Mouse (Mus musculus): ENCODE measurements around the gene Gm20479.
A peak's percentile ranks its signal among the peaks of the same experiment; 100 is the strongest.

Gm20479 gene

GRCm38 (mm10) chr7:27334405-27334911 is 22.8 kb downstream of the Gm20479 start:
- DNase-seq (ENCODE audit: low read depth): no peak

GRCm38 (mm10) chr7:27333316-27333941 is 23.8 kb downstream of the Gm20479 start:
- peak; percentile 32 for DNase-seq (ENCODE audit: low read depth)

- DNase-seq (ENCODE audit: low read depth): peak; percentile 91
Observed at GRCm38 (mm10) chr7:27332353-27333199, 24.6 kb downstream of the Gm20479 start.

- peak; percentile 38 for DNase-seq (ENCODE audit: low read depth)
Observed at GRCm38 (mm10) chr7:27331854-27332253, 25.4 kb downstream of the Gm20479 start.

GRCm38 (mm10) chr7:27331541-27331851 is 25.7 kb downstream of the Gm20479 start:
- DNase-seq (ENCODE audit: low read depth): peak; percentile 64

- DNase-seq (ENCODE audit: low read depth): peak; percentile 98
Observed at GRCm38 (mm10) chr7:27330709-27331540, 26.3 kb downstream of the Gm20479 start.

GRCm38 (mm10) chr7:27329981-27330380 is 27.2 kb downstream of the Gm20479 start:
- no peak for DNase-seq (ENCODE audit: low read depth)

- peak; percentile 41 for DNase-seq (ENCODE audit: low read depth)
Observed at GRCm38 (mm10) chr7:27329326-27329947, 27.8 kb downstream of the Gm20479 start.

GRCm38 (mm10) chr7:27328648-27329047 is 28.6 kb downstream of the Gm20479 start:
- no peak for DNase-seq (ENCODE audit: low read depth)

GRCm38 (mm10) chr7:27328161-27328560 is 29.1 kb downstream of the Gm20479 start:
- no peak for DNase-seq (ENCODE audit: low read depth)

- DNase-seq (ENCODE audit: low read depth): no peak
Observed at GRCm38 (mm10) chr7:27327500-27327899, 29.7 kb downstream of the Gm20479 start.

GRCm38 (mm10) chr7:27326101-27326880 is 30.9 kb downstream of the Gm20479 start:
- DNase-seq (ENCODE audit: low read depth): no peak

GRCm38 (mm10) chr7:27325697-27326096 is 31.5 kb downstream of the Gm20479 start:
- no peak for DNase-seq (ENCODE audit: low read depth)

GRCm38 (mm10) chr7:27324928-27325327 is 32.3 kb downstream of the Gm20479 start:
- no peak for DNase-seq (ENCODE audit: low read depth)

- DNase-seq (ENCODE audit: low read depth): no peak
Observed at GRCm38 (mm10) chr7:27324161-27324560, 33.1 kb downstream of the Gm20479 start.

GRCm38 (mm10) chr7:27323001-27323400 is 34.2 kb downstream of the Gm20479 start:
- DNase-seq (ENCODE audit: low read depth): no peak

- no peak for DNase-seq (ENCODE audit: low read depth)
Observed at GRCm38 (mm10) chr7:27322291-27322690, 34.9 kb downstream of the Gm20479 start.

- DNase-seq (ENCODE audit: low read depth): no peak
Observed at GRCm38 (mm10) chr7:27319411-27319810, 37.8 kb downstream of the Gm20479 start.

GRCm38 (mm10) chr7:27315958-27316357 is 41.3 kb downstream of the Gm20479 start:
- no peak for DNase-seq (ENCODE audit: low read depth)

- DNase-seq (ENCODE audit: low read depth): no peak
Observed at GRCm38 (mm10) chr7:27314393-27314792, 42.8 kb downstream of the Gm20479 start.

- DNase-seq (ENCODE audit: low read depth): no peak
Observed at GRCm38 (mm10) chr7:27311651-27312284, 45.5 kb downstream of the Gm20479 start.
